Mouse (Mus musculus) myocyte (in vitro differentiated cells): ENCODE measurements around the gene Safb.
A peak's percentile ranks its signal among the peaks of the same experiment; 100 is the strongest.

ENCODE experiments used
- CEBPB ChIP-seq: IDR thresholded peaks from 2 replicates; pipeline ENCODE4 v1.6.1; 2011; ENCODE audit warnings: mild to moderate bottlenecking, moderate library complexity; ENCODE audit not compliant: poor library complexity, insufficient read depth, severe bottlenecking
- MYOG ChIP-seq, 3 experiments: IDR thresholded peaks; one replicate each; pipeline ENCODE4 v1.6.1; 2011; ENCODE audit warnings: control low read depth in 2 of 3, low read depth in 2 of 3, mild to moderate bottlenecking in 2 of 3; ENCODE audit not compliant: insufficient read length in 2 of 3, control insufficient read depth in 1 of 3, insufficient read depth in 1 of 3
- POLR2A ChIP-seq: IDR thresholded peaks from one replicate; pipeline ENCODE4 v1.6.1; 2011; ENCODE audit warnings: low read depth, mild to moderate bottlenecking, control low read depth, moderate library complexity; ENCODE audit not compliant: insufficient read length
- POLR2AphosphoS2 ChIP-seq: IDR thresholded peaks from one replicate; pipeline ENCODE4 v1.6.1; 2011; ENCODE audit warnings: low read depth, control low read depth; ENCODE audit not compliant: insufficient read length
- SRF ChIP-seq: IDR thresholded peaks from one replicate; pipeline ENCODE4 v1.6.1; 2011; ENCODE audit warnings: low read depth; ENCODE audit not compliant: control insufficient read depth, insufficient read length
- USF1 ChIP-seq: IDR thresholded peaks from one replicate; pipeline ENCODE4 v1.6.1; 2011; ENCODE audit warnings: low read depth, mild to moderate bottlenecking, control low read depth, moderate library complexity

- TF ChIP-seq POLR2A: no peak
- peak in 1 of 3 experiments; percentile 9 for TF ChIP-seq MYOG (IDR thresholded peaks at IDR 0.05; ENCODE audit: control insufficient read depth in 1 of 3, insufficient read depth in 1 of 3, insufficient read length in 2 of 3, low read depth in 2 of 3)
- 0 out of 2 replicates have a peak, but pooled peaks have one; percentile 23 for TF ChIP-seq CEBPB
- TF ChIP-seq POLR2AphosphoS2: no peak
- TF ChIP-seq SRF: no peak
- no peak for TF ChIP-seq USF1
Measured at GRCm38 (mm10) chr17:56583611-56584256, 891 bp upstream of the Safb start.
